Mouse (Mus musculus): ENCODE data around the gene Rhobtb1. TPM values are rescaled to one million over a fixed set of nuclear protein-coding genes. Genes with fewer than 3 reads are reported as not detected.

Rhobtb1 gene
- polyA plus RNA-seq, 1 experiment, result 8.0 TPM

GRCm38 (mm10) chr10:69334271-69335194 lies 183.3 kb downstream of the Rhobtb1 start:
- no peak for TF ChIP-seq CTCF (IDR thresholded peaks at IDR 0.05; ENCODE audit: borderline replicate concordance, control insufficient read depth, extremely low read depth, insufficient read depth, low read length, poor library complexity)
- no peak for TF ChIP-seq POLR2A (IDR thresholded peaks at IDR 0.05; ENCODE audit: control insufficient read depth, extremely low read depth, insufficient read depth, low read length, poor library complexity)
- Histone ChIP-seq H3K27ac (ENCODE audit: control insufficient read depth, insufficient read depth, low read length) (no peak overlapping the region), H3K27me3 (ENCODE audit: control insufficient read depth, insufficient read depth, low read length) (no peaks in the 10 kb centered on the region), H3K36me3 (ENCODE audit: control insufficient read depth, insufficient read depth, low read length) (peaks cover 51% of the 10 kb centered on the region), H3K4me1 (replicated peaks; ENCODE audit: control insufficient read depth, insufficient read depth, low read length) (no peaks in the 10 kb centered on the region), H3K4me3 (ENCODE audit: control insufficient read depth, insufficient read depth, low read length) (no peak overlapping the region)
- no peak for DNase-seq
- WGBS, result 91% methylated on average over 16 of the region's 16 CpGs

- 92% methylated on average over 7 of the region's 7 CpGs for WGBS
- Histone ChIP-seq H3K4me3 (ENCODE audit: control insufficient read depth, insufficient read depth, low read length) (no peak overlapping the region), H3K27me3 (ENCODE audit: control insufficient read depth, insufficient read depth, low read length) (no peaks in the 10 kb centered on the region), H3K27ac (ENCODE audit: control insufficient read depth, insufficient read depth, low read length) (no peak overlapping the region), H3K36me3 (ENCODE audit: control insufficient read depth, insufficient read depth, low read length) (peaks cover 58% of the 10 kb centered on the region), H3K4me1 (replicated peaks; ENCODE audit: control insufficient read depth, insufficient read depth, low read length) (no peaks in the 10 kb centered on the region)
- TF ChIP-seq POLR2A (IDR thresholded peaks at IDR 0.05; ENCODE audit: control insufficient read depth, extremely low read depth, insufficient read depth, low read length, poor library complexity), result no peak
- TF ChIP-seq CTCF (IDR thresholded peaks at IDR 0.05; ENCODE audit: borderline replicate concordance, control insufficient read depth, extremely low read depth, insufficient read depth, low read length, poor library complexity), result no peak
- DNase-seq, result no peak
These were observed 183.9 kb downstream of the Rhobtb1 start for GRCm38 (mm10) chr10:69335195-69335536.

GRCm38 (mm10) chr10:69335611-69336010 lies 184.4 kb downstream of the Rhobtb1 start:
- Histone ChIP-seq H3K36me3 (ENCODE audit: control insufficient read depth, insufficient read depth, low read length) (peaks cover 62% of the 10 kb centered on the region), H3K27ac (ENCODE audit: control insufficient read depth, insufficient read depth, low read length) (no peak overlapping the region), H3K27me3 (ENCODE audit: control insufficient read depth, insufficient read depth, low read length) (no peaks in the 10 kb centered on the region), H3K4me1 (replicated peaks; ENCODE audit: control insufficient read depth, insufficient read depth, low read length) (no peaks in the 10 kb centered on the region), H3K4me3 (ENCODE audit: control insufficient read depth, insufficient read depth, low read length) (no peak overlapping the region)
- 97% methylated on average over 4 of the region's 4 CpGs for WGBS
- TF ChIP-seq CTCF (IDR thresholded peaks at IDR 0.05; ENCODE audit: borderline replicate concordance, control insufficient read depth, extremely low read depth, insufficient read depth, low read length, poor library complexity) (no peak), POLR2A (IDR thresholded peaks at IDR 0.05; ENCODE audit: control insufficient read depth, extremely low read depth, insufficient read depth, low read length, poor library complexity) (no peak)
- DNase-seq, result no peak

- no peak for DNase-seq
- H3K36me3 ChIP-seq (ENCODE audit: control insufficient read depth, insufficient read depth, low read length), result peaks cover 68% of the 10 kb centered on the region
- H3K4me1 ChIP-seq (replicated peaks; ENCODE audit: control insufficient read depth, insufficient read depth, low read length), result no peaks in the 10 kb centered on the region
- H3K27me3 ChIP-seq (ENCODE audit: control insufficient read depth, insufficient read depth, low read length), result no peaks in the 10 kb centered on the region
- H3K27ac ChIP-seq (ENCODE audit: control insufficient read depth, insufficient read depth, low read length), result no peak overlapping the region
- H3K4me3 ChIP-seq (ENCODE audit: control insufficient read depth, insufficient read depth, low read length), result no peak overlapping the region
- TF ChIP-seq CTCF (IDR thresholded peaks at IDR 0.05; ENCODE audit: borderline replicate concordance, control insufficient read depth, extremely low read depth, insufficient read depth, low read length, poor library complexity) (no peak), POLR2A (IDR thresholded peaks at IDR 0.05; ENCODE audit: control insufficient read depth, extremely low read depth, insufficient read depth, low read length, poor library complexity) (no peak)
- WGBS, result 97% methylated on average over 11 of the region's 11 CpGs
These were observed 185.0 kb downstream of the Rhobtb1 start for GRCm38 (mm10) chr10:69336219-69336618.

GRCm38 (mm10) chr10:69340001-69340400 lies 188.8 kb downstream of the Rhobtb1 start:
- WGBS, result 98% methylated on average over 6 of the region's 6 CpGs
- H3K27me3 ChIP-seq (ENCODE audit: control insufficient read depth, insufficient read depth, low read length), result no peaks in the 10 kb centered on the region
- no peak for DNase-seq
- H3K36me3 ChIP-seq (ENCODE audit: control insufficient read depth, insufficient read depth, low read length), result peaks cover 96% of the 10 kb centered on the region
- H3K27ac ChIP-seq (ENCODE audit: control insufficient read depth, insufficient read depth, low read length), result no peak overlapping the region
- no peaks in the 10 kb centered on the region for H3K4me1 ChIP-seq (replicated peaks; ENCODE audit: control insufficient read depth, insufficient read depth, low read length)
- no peak overlapping the region for H3K4me3 ChIP-seq (ENCODE audit: control insufficient read depth, insufficient read depth, low read length)
- TF ChIP-seq POLR2A (IDR thresholded peaks at IDR 0.05; ENCODE audit: control insufficient read depth, extremely low read depth, insufficient read depth, low read length, poor library complexity) (no peak), CTCF (IDR thresholded peaks at IDR 0.05; ENCODE audit: borderline replicate concordance, control insufficient read depth, extremely low read depth, insufficient read depth, low read length, poor library complexity) (no peak)

Other genes starting within 250 kb of the Rhobtb1 start
- gene A930033H14Rik, start 61.7 kb downstream of the Rhobtb1 start, polyA plus RNA-seq (2012; rRNA removed), result 0.28 and 0.34 TPM in 2 replicates
- 131 and 158 TPM in 2 replicates for gene Cdk1, start 201.5 kb downstream of the Rhobtb1 start, polyA plus RNA-seq (2012; rRNA removed)
- gene Ank3, start 247.3 kb downstream of the Rhobtb1 start, polyA plus RNA-seq (2012; rRNA removed), result 4.2 and 5.6 TPM in 2 replicates

All from thymus, adult 2 months (tissue).